Mouse (Mus musculus) midbrain, embryonic 11.5 days (tissue): ENCODE data around the gene Zfp398. TPM values are rescaled to one million over a fixed set of nuclear protein-coding genes. Genes with fewer than 3 reads are reported as not detected.
A peak's percentile ranks its signal among the peaks of the same experiment; 100 is the strongest.

ENCODE experiments used
- ATAC-seq: fragments of 200-750 bp; cut with Nextera tagmentation; 2 replicates; pipeline ENCODE4 v1.8.0; 2017; ENCODE audit warnings: moderate TSS enrichment, moderate library complexity; ENCODE audit not compliant: low FRiP score
- DNase-seq: peaks from one replicate; pipeline ENCODE4 v3.0.0; 2015; ENCODE audit warnings: low spot score; ENCODE audit errors: missing footprints
- H3K27ac ChIP-seq: fragments of 300-500 bp; sonication (generic); 2 replicates; pipeline ENCODE4 v1.5.1; 2014; ENCODE audit warnings: low read depth, low read length
- H3K27me3 ChIP-seq: fragments of 300-500 bp; sonication (generic); 2 replicates; pipeline ENCODE4 v1.6.1; 2014; ENCODE audit warnings: mild to moderate bottlenecking, low read length, moderate library complexity, mixed read lengths; ENCODE audit not compliant: control insufficient read depth, insufficient read depth
- H3K36me3 ChIP-seq: fragments of 300-500 bp; sonication (generic); 2 replicates; pipeline ENCODE4 v1.6.1; 2014; ENCODE audit warnings: mild to moderate bottlenecking, low read length, moderate library complexity, mixed read lengths; ENCODE audit not compliant: control insufficient read depth, insufficient read depth
- H3K4me1 ChIP-seq: fragments of 300-500 bp; sonication (generic); 2 replicates; pipeline ENCODE4 v1.6.1; 2014; ENCODE audit warnings: low read length; ENCODE audit not compliant: control insufficient read depth, insufficient read depth
- H3K4me2 ChIP-seq: fragments of 300-500 bp; sonication (generic); 2 replicates; pipeline ENCODE4 v1.6.1; 2014; ENCODE audit warnings: mild to moderate bottlenecking, moderate library complexity
- H3K4me3 ChIP-seq: fragments of 300-500 bp; sonication (generic); 2 replicates; pipeline ENCODE4 v1.5.1; 2014; ENCODE audit warnings: low read depth, low read length
- H3K9ac ChIP-seq: fragments of 300-500 bp; sonication (generic); 2 replicates; pipeline ENCODE4 v1.6.1; 2014; ENCODE audit warnings: low read length
- H3K9me3 ChIP-seq: fragments of 300-500 bp; sonication (generic); 2 replicates; pipeline ENCODE4 v1.6.1; 2016; ENCODE audit warnings: low read length; ENCODE audit not compliant: control insufficient read depth
- WGBS: fragments of 180-500 bp; shearing (Covaris S2); extraction: QIAGEN DNeasy Blood & Tissue Kit; methylation state at CpG from one replicate; pipeline ENCODE4 v1.1.7; 2014; 5-methylcytosine and 5-hydroxymethylcytosine counted together
- polyA plus RNA-seq: library from polyadenylated mRNA; unstranded; fragments of >200 nt; fragmentation: Nextera tagmentation; extraction: Ambion mirVana; gene quantifications from 2 replicates; pipeline ENCODE4 v1.2.1, GENCODE M21; 2014

Zfp398 gene
- polyA plus RNA-seq: 7.6 and 8.3 TPM in 2 replicates

GRCm38 (mm10) chr6:47835482-47835983 is at the start of gene Zfp398:
Gene Zfp398 (plus strand): TSS chr6:47835661.
- DNase-seq: peak; percentile 100
- Histone ChIP-seq H3K9me3 (no peaks in the 10 kb centered on the region), H3K4me3 (peak within 1 kb of the TSS; percentile 95), H3K27me3 (no peaks in the 10 kb centered on the region), H3K9ac (peak within 1 kb of the TSS; percentile 88), H3K36me3 (no peaks in the 10 kb centered on the region), H3K27ac (peak within 1 kb of the TSS; percentile 92), H3K4me2 (peak within 1 kb of the TSS; percentile 68), H3K4me1 (peaks cover 4% of the 10 kb centered on the region; the same call in 1 of the 2 replicates)
- ATAC-seq: peak; percentile 97
- WGBS: under 1% methylated on average over 52 of the region's 52 CpGs

- 2% methylated on average over 18 of the region's 18 CpGs for WGBS
- no peaks in the 10 kb centered on the region for H3K36me3 ChIP-seq
- no peaks in the 10 kb centered on the region; the same call in 1 of the 2 replicates for H3K4me1 ChIP-seq
- peak overlapping the region; percentile 66 for H3K9ac ChIP-seq
- peak overlapping the region; percentile 37 for H3K4me2 ChIP-seq
- H3K9me3 ChIP-seq: no peaks in the 10 kb centered on the region
- peak overlapping the region; percentile 29 for H3K4me3 ChIP-seq
- H3K27ac ChIP-seq: peak overlapping the region; percentile 67
- no peaks in the 10 kb centered on the region for H3K27me3 ChIP-seq
- ATAC-seq (peak; percentile 96), DNase-seq (peak; percentile 99)
These were observed 47.3 kb upstream of the Zfp398 start for GRCm38 (mm10) chr6:47787941-47788736.

- Histone ChIP-seq H3K27ac (peak overlapping the region; percentile 67), H3K36me3 (no peaks in the 10 kb centered on the region), H3K4me2 (peak overlapping the region; percentile 37), H3K27me3 (no peaks in the 10 kb centered on the region), H3K4me1 (no peaks in the 10 kb centered on the region; the same call in 1 of the 2 replicates), H3K9me3 (no peaks in the 10 kb centered on the region), H3K4me3 (peak overlapping the region; percentile 29), H3K9ac (peak overlapping the region; percentile 66)
- WGBS: 50% methylated on average over 3 of the region's 3 CpGs
- peak; percentile 55 for ATAC-seq
- peak; percentile 89 for DNase-seq
These were observed 46.6 kb upstream of the Zfp398 start for GRCm38 (mm10) chr6:47788821-47789220.

GRCm38 (mm10) chr6:47790745-47791144 is 44.7 kb upstream of the Zfp398 start:
- H3K27ac ChIP-seq: no peak overlapping the region
- no peak overlapping the region for H3K4me2 ChIP-seq
- H3K4me3 ChIP-seq: no peak overlapping the region
- WGBS: 56% methylated on average over 2 of the region's 2 CpGs
- DNase-seq (no peak), ATAC-seq (no peak)
- peaks cover 8% of the 10 kb centered on the region for H3K36me3 ChIP-seq
- no peaks in the 10 kb centered on the region; the same call in 1 of the 2 replicates for H3K4me1 ChIP-seq
- no peaks in the 10 kb centered on the region for H3K9me3 ChIP-seq
- H3K9ac ChIP-seq: no peak overlapping the region
- H3K27me3 ChIP-seq: no peaks in the 10 kb centered on the region

- Histone ChIP-seq H3K4me2 (no peak overlapping the region), H3K36me3 (peaks cover 23% of the 10 kb centered on the region), H3K9ac (no peak overlapping the region), H3K9me3 (no peaks in the 10 kb centered on the region), H3K4me1 (no peaks in the 10 kb centered on the region; the same call in 1 of the 2 replicates), H3K4me3 (no peak overlapping the region), H3K27ac (no peak overlapping the region), H3K27me3 (no peaks in the 10 kb centered on the region)
- DNase-seq (no peak), ATAC-seq (no peak)
- 94% methylated on average over 2 of the region's 2 CpGs for WGBS
These were observed 42.9 kb upstream of the Zfp398 start for GRCm38 (mm10) chr6:47792533-47792932.

GRCm38 (mm10) chr6:47793284-47793683 is 42.2 kb upstream of the Zfp398 start:
- no peak overlapping the region for H3K27ac ChIP-seq
- ATAC-seq (no peak), DNase-seq (no peak)
- no peak overlapping the region for H3K4me3 ChIP-seq
- H3K4me1 ChIP-seq: no peaks in the 10 kb centered on the region; the same call in 1 of the 2 replicates
- no peak overlapping the region for H3K4me2 ChIP-seq
- H3K9me3 ChIP-seq: no peaks in the 10 kb centered on the region
- peaks cover 27% of the 10 kb centered on the region for H3K36me3 ChIP-seq
- H3K9ac ChIP-seq: no peak overlapping the region
- no peaks in the 10 kb centered on the region for H3K27me3 ChIP-seq
- WGBS: 84% methylated on average over 5 of the region's 5 CpGs

- no peak overlapping the region for H3K9ac ChIP-seq
- no peaks in the 10 kb centered on the region for H3K27me3 ChIP-seq
- 52% methylated on average over 10 of the region's 10 CpGs for WGBS
- no peak overlapping the region for H3K4me2 ChIP-seq
- ATAC-seq (peak; percentile 71), DNase-seq (peak; percentile 85)
- peaks cover 30% of the 10 kb centered on the region for H3K36me3 ChIP-seq
- H3K9me3 ChIP-seq: no peaks in the 10 kb centered on the region
- peak overlapping the region; percentile 17; the same call in 1 of the 2 replicates for H3K27ac ChIP-seq
- no peaks in the 10 kb centered on the region for H3K4me1 ChIP-seq
- H3K4me3 ChIP-seq: no peak overlapping the region
These were observed 41.2 kb upstream of the Zfp398 start for GRCm38 (mm10) chr6:47794106-47794830.

GRCm38 (mm10) chr6:47799079-47799478 is 36.4 kb upstream of the Zfp398 start:
- peaks cover 55% of the 10 kb centered on the region for H3K36me3 ChIP-seq
- 61% methylated on average over 6 of the region's 6 CpGs for WGBS
- peak; percentile 63 for ATAC-seq

More at GRCm38 (mm10) chr6:47799079-47799478, 36.4 kb upstream of the Zfp398 start:
- Histone ChIP-seq H3K27ac (no peak overlapping the region), H3K27me3 (no peaks in the 10 kb centered on the region), H3K4me1 (no peaks in the 10 kb centered on the region), H3K4me2 (no peak overlapping the region), H3K9me3 (no peaks in the 10 kb centered on the region), H3K9ac (no peak overlapping the region), H3K4me3 (no peak overlapping the region)
- DNase-seq: peak; percentile 91
